Mouse (Mus musculus) hindbrain, embryonic 11.5 days (tissue): Measurements from ENCODE around the gene Tenm4. TPM values are rescaled to one million over a fixed set of nuclear protein-coding genes. Genes with fewer than 3 reads are reported as not detected.

Source experiments
- ATAC-seq: fragments of 200-750 bp; cut with Nextera tagmentation; 2 replicates; pipeline ENCODE4 v1.8.0; 2017; ENCODE audit warnings: mild to moderate bottlenecking, moderate TSS enrichment, moderate library complexity; ENCODE audit not compliant: low FRiP score
- DNase-seq: peaks from one replicate; pipeline ENCODE4 v3.0.0-alpha.2; 2015; ENCODE audit warnings: low spot score
- H3K27ac ChIP-seq: fragments of 300-500 bp; sonication (generic); 2 replicates; pipeline ENCODE4 v1.5.1; 2014; ENCODE audit warnings: mild to moderate bottlenecking, low read depth, low read length
- H3K27me3 ChIP-seq: fragments of 300-500 bp; sonication (generic); 2 replicates; pipeline ENCODE4 v1.6.1; 2014; ENCODE audit warnings: mild to moderate bottlenecking, low read length, moderate library complexity, mixed read lengths; ENCODE audit not compliant: control insufficient read depth, insufficient read depth
- H3K36me3 ChIP-seq: fragments of 300-500 bp; sonication (generic); 2 replicates; pipeline ENCODE4 v1.6.1; 2014; ENCODE audit warnings: mild to moderate bottlenecking, low read length, moderate library complexity, mixed read lengths; ENCODE audit not compliant: control insufficient read depth, insufficient read depth
- H3K4me1 ChIP-seq: fragments of 300-500 bp; sonication (generic); replicated peaks from 2 replicates; pipeline ENCODE4 v1.6.1; 2014; ENCODE audit warnings: low read length, mixed read lengths; ENCODE audit not compliant: control insufficient read depth, insufficient read depth
- H3K4me2 ChIP-seq: fragments of 300-500 bp; sonication (generic); replicated peaks from 2 replicates; pipeline ENCODE4 v1.6.1; 2014; ENCODE audit warnings: mild to moderate bottlenecking, low read depth, low read length
- H3K4me3 ChIP-seq: fragments of 300-500 bp; sonication (generic); 2 replicates; pipeline ENCODE4 v1.5.1; 2014; ENCODE audit warnings: low read depth, low read length
- H3K9ac ChIP-seq: fragments of 300-500 bp; sonication (generic); 2 replicates; pipeline ENCODE4 v1.6.1; 2014; ENCODE audit warnings: low read depth, low read length
- H3K9me3 ChIP-seq: fragments of 300-500 bp; sonication (generic); 2 replicates; pipeline ENCODE4 v1.6.1; 2016; ENCODE audit warnings: low read length; ENCODE audit not compliant: control insufficient read depth
- WGBS: fragments of 180-500 bp; shearing (Covaris S2); extraction: QIAGEN DNeasy Blood & Tissue Kit; methylation state at CpG from one replicate; pipeline ENCODE4 v1.1.7; 2014; 5-methylcytosine and 5-hydroxymethylcytosine counted together
- polyA plus RNA-seq: library from polyadenylated mRNA; unstranded; fragments of >200 nt; fragmentation: Nextera tagmentation; extraction: Ambion mirVana; gene quantifications from 2 replicates; pipeline ENCODE4 v1.2.1, GENCODE M21; 2014

Gene Tenm4
- polyA plus RNA-seq, 1 experiment from 2014 or later, result 24.0 TPM

DNA sequence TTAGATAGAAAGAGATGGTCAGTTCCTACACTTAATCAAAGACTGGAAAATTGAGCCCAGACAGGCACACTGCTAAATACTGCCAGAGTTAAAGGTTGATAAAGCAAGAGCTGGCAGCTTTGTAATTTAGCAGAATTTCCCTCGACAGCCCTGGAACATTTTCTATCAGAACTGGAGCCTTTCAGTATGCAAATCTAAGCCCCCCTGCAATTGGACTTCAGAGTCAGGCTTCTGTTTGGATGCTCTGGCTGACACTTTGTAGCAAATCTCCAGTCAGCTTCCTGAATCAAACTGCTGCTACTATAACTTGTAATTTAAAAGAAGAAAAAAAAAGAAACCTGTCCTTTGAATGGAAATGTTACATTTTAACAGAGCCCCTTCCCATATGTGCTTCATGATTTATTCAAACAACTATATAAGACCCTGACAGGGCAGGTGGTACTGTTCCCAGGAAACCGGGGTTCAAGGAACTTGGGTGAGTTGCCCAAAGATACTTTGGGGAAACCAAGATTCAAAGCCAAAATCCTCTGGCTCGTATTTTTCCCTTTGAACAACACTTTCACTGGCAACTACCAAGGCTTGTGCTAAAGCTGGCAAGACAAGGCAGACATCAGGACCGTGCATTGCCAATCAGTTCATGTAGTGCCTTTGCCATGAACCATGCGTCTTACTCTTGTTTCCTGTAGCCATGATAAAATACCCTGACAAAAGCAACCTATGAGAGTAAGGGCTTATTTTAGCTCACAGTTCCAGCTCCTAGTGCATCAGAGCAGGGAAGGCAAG lies 615.4 kb downstream of the Tenm4 start:
- Histone ChIP-seq H3K4me2 (no peak overlapping the region), H3K9me3 (no peaks in the 10 kb centered on the region), H3K36me3 (no peaks in the 10 kb centered on the region), H3K9ac (no peak overlapping the region), H3K4me1 (no peaks in the 10 kb centered on the region), H3K4me3 (no peak overlapping the region), H3K27ac (no peak overlapping the region), H3K27me3 (no peaks in the 10 kb centered on the region)
- DNase-seq, result no peak
- no peak for ATAC-seq
- 85% methylated on average over 5 of the region's 5 CpGs for WGBS

DNA sequence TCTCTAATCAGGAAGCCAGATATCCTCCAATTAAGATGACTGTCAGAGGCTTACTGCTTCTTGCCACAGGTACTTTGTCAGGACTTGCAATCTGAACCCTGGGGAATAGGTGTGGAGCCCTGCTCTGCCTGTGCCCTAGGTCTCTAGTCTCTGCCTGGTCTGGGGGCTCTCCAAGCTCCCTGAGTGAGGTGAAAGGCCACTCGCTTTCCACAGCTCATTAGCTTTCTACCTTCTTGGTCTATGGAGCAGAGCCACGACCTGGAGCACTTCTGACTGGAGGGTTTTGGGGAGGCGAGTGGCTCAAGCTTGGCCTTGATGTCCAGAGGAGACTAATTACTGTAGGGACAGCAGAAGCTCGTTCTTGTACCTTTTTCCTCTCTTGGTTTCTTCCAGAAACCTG lies 617.1 kb downstream of the Tenm4 start:
- H3K4me2 ChIP-seq, result no peak overlapping the region
- H3K4me1 ChIP-seq, result no peaks in the 10 kb centered on the region
- no peaks in the 10 kb centered on the region for H3K36me3 ChIP-seq
- DNase-seq, result no peak
- no peaks in the 10 kb centered on the region for H3K27me3 ChIP-seq
- H3K9ac ChIP-seq, result no peak overlapping the region
- H3K9me3 ChIP-seq, result no peaks in the 10 kb centered on the region
- no peak overlapping the region for H3K27ac ChIP-seq
- 76% methylated on average over 4 of the region's 4 CpGs for WGBS
- ATAC-seq, result no peak
- H3K4me3 ChIP-seq, result no peak overlapping the region

DNA sequence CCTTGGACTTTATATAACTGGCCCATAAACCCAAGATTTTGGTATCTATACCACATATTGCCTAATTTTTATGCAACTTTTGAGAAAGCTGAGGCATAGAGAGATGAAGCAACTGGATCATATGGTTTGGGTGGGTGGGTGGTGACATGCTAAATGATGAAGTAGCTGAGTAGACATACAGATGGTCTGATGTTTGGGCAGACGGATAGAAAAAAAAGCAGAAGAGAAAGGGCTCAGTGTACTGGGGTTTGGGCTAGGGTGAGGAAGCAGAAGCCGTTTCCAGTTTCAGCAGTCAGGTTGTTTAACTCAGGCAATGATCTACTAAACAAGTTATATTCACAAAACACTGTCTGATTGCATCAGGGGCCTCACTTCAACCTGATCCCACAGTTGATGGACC lies 619.3 kb downstream of the Tenm4 start:
- Histone ChIP-seq H3K4me1 (no peaks in the 10 kb centered on the region), H3K9me3 (no peaks in the 10 kb centered on the region), H3K27me3 (no peaks in the 10 kb centered on the region), H3K4me3 (no peak overlapping the region), H3K4me2 (no peak overlapping the region), H3K36me3 (no peaks in the 10 kb centered on the region), H3K9ac (no peak overlapping the region), H3K27ac (no peak overlapping the region)
- 86% methylated on average over 2 of the region's 2 CpGs for WGBS
- DNase-seq (no peak), ATAC-seq (no peak)

- Histone ChIP-seq H3K9ac (no peak overlapping the region), H3K27ac (no peak overlapping the region), H3K4me2 (no peak overlapping the region), H3K4me1 (peaks cover 13% of the 10 kb centered on the region), H3K9me3 (no peaks in the 10 kb centered on the region), H3K4me3 (no peak overlapping the region), H3K36me3 (no peaks in the 10 kb centered on the region), H3K27me3 (no peaks in the 10 kb centered on the region)
- DNase-seq, result no peak
- WGBS, result 68% methylated on average over 8 of the region's 8 CpGs
- ATAC-seq, result no peak
These were observed 621.6 kb downstream of the Tenm4 start for GRCm38 (mm10) chr7:96792456-96793229.

DNA sequence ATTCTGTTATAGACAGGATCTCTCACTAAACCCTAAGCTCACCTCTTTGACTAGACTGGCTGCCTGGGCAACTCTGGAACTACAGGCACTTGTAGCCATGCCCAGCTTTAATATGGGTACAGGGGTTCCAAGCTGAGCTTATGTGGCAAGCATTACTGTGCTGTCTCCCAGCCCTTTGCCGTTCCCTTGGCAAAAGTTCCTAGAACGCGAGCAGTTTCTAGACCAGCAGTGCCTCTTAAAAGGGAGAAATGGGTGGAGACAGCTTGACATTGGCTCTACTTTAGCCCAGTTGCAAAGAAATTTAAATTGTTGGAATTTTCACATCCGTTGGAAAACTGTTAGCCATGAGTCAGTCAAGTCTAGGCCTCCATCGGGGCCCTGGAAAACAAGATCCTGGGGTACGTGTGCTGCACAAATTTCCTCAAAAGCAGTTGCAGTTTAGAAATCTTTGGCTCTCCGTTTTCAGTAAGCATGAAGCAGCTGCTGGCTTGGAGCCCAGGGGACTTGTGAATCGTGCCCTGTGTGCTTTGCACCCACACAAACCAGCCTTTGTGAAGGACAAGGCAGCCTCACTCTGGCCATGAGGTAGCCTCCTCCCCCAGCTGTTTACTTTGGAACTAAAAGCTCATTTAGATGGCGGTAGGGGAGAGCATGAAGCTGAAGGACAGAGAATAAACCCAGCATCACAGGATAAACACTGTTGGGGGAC lies 625.1 kb downstream of the Tenm4 start:
- ATAC-seq (peak; percentile 66), DNase-seq (no peak)
- Histone ChIP-seq H3K9me3 (no peaks in the 10 kb centered on the region), H3K4me3 (no peak overlapping the region), H3K27ac (peak overlapping the region; percentile 61), H3K4me2 (no peak overlapping the region), H3K36me3 (no peaks in the 10 kb centered on the region), H3K4me1 (peaks cover 17% of the 10 kb centered on the region), H3K27me3 (no peaks in the 10 kb centered on the region), H3K9ac (peak overlapping the region; percentile 28; the same call in 1 of the 2 replicates)
- 39% methylated on average over 9 of the region's 9 CpGs for WGBS

GRCm38 (mm10) chr7:96796788-96797485 lies 625.9 kb downstream of the Tenm4 start:
- H3K4me3 ChIP-seq, result no peak overlapping the region
- peak overlapping the region; percentile 61 for H3K27ac ChIP-seq
- no peaks in the 10 kb centered on the region for H3K36me3 ChIP-seq
- H3K9me3 ChIP-seq, result no peaks in the 10 kb centered on the region
- peak overlapping the region; percentile 28; the same call in 1 of the 2 replicates for H3K9ac ChIP-seq
- H3K4me2 ChIP-seq, result peak overlapping the region; percentile 32
- ATAC-seq (peak; percentile 83), DNase-seq (peak; percentile 65)
- 20% methylated on average over 20 of the region's 20 CpGs for WGBS
- no peaks in the 10 kb centered on the region for H3K27me3 ChIP-seq
- peaks cover 17% of the 10 kb centered on the region for H3K4me1 ChIP-seq

DNA sequence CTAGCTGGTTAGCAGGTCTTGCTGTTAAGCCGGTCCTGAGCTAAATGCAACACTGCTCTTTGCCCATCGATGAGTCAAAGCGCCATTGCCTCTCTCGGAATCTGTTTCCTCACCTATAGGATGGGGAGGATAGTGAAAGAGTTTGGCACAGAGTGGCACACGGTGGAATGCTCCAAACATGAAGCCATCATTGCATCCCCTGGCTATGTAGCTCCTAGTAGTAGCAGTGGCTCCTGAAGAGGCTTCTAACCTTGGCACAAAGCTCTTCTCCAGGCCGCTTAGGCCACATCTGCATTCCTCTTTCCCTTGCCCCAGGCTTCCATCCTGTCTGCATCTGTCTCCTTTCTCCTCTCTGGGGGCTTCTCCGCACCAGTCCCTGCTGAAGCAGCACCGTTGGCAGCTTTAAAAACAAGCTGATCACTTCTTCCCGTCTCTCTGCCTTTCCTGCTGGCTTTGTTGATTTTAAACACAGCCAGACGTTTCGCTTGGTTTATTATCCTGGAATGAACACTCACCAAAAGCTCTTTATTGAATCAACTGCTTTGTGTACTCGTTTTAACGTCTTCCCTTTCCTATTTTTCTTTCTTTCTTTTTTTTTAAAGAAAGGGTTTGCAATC lies 626.8 kb downstream of the Tenm4 start:
- DNase-seq (peak; percentile 45), ATAC-seq (no peak)

GRCm38 (mm10) chr7:96799816-96800215 lies 628.8 kb downstream of the Tenm4 start:
- H3K27me3 ChIP-seq, result no peaks in the 10 kb centered on the region
- H3K4me1 ChIP-seq, result peaks cover 17% of the 10 kb centered on the region
- no peak overlapping the region for H3K4me3 ChIP-seq
- H3K36me3 ChIP-seq, result no peaks in the 10 kb centered on the region
- H3K9me3 ChIP-seq, result no peaks in the 10 kb centered on the region
- H3K4me2 ChIP-seq, result no peak overlapping the region
- WGBS, result 23% methylated on average over 5 of the region's 5 CpGs
- no peak overlapping the region for H3K9ac ChIP-seq
- DNase-seq (peak; percentile 45), ATAC-seq (peak; percentile 23; the same call in 1 of the 2 replicates)
- no peak overlapping the region for H3K27ac ChIP-seq

More for the DNA sequence above, 626.8 kb downstream of the Tenm4 start:
- 42% methylated on average over 13 of the region's 13 CpGs for WGBS
- Histone ChIP-seq H3K4me3 (no peak overlapping the region), H3K9me3 (no peaks in the 10 kb centered on the region), H3K27ac (peak overlapping the region; percentile 61), H3K27me3 (no peaks in the 10 kb centered on the region), H3K4me1 (peaks cover 17% of the 10 kb centered on the region), H3K36me3 (no peaks in the 10 kb centered on the region), H3K9ac (no peak overlapping the region), H3K4me2 (0 out of 2 replicates have a peak overlapping the region, but pooled peaks have one; percentile 32)
